Mouse (Mus musculus): ENCODE measurements at regions not wholly inside any gene's neighbourhood (a gene's known extent, or its start where the extent isn't known, plus 50 kb on each side); places are given as distances from the start of the nearest gene placed in this dataset.
A peak's percentile ranks its signal among the peaks of the same experiment; 100 is the strongest.
"Not testable (repeated sequence)": the region's sequence is repeated elsewhere in the genome, so short reads cannot be mapped to it uniquely, and the experiment has no call there.

- no peak for DNase-seq (ENCODE audit: extremely low spot score in 1 of 2, low spot score in 1 of 2)
Observed at GRCm38 (mm10) chr16:79336016-79336415, 245.1 kb upstream of the Tmprss15 start.

GRCm38 (mm10) chr16:79313301-79313700 lies 222.4 kb upstream of the Tmprss15 start:
- DNase-seq (ENCODE audit: extremely low spot score in 1 of 2, low spot score in 1 of 2) = no peak

- DNase-seq (ENCODE audit: extremely low spot score in 1 of 2, low spot score in 1 of 2) = no peak
Observed at GRCm38 (mm10) chr16:79312702-79313101, 221.8 kb upstream of the Tmprss15 start.

- no peak for DNase-seq (ENCODE audit: extremely low spot score in 1 of 2, low spot score in 1 of 2)
Observed at GRCm38 (mm10) chr16:79308541-79308940, 217.6 kb upstream of the Tmprss15 start.

GRCm38 (mm10) chr16:79296621-79297020 lies 205.7 kb upstream of the Tmprss15 start:
- not testable (repeated sequence) for DNase-seq (ENCODE audit: extremely low spot score in 1 of 2, low spot score in 1 of 2)

GRCm38 (mm10) chr16:79279006-79279405 lies 188.1 kb upstream of the Tmprss15 start:
- no peak for DNase-seq (ENCODE audit: extremely low spot score in 1 of 2, low spot score in 1 of 2)

GRCm38 (mm10) chr16:79256525-79256924 lies 165.6 kb upstream of the Tmprss15 start:
- DNase-seq (ENCODE audit: extremely low spot score in 1 of 2, low spot score in 1 of 2) = no peak

GRCm38 (mm10) chr16:79256084-79256483 lies 165.2 kb upstream of the Tmprss15 start:
- no peak for DNase-seq (ENCODE audit: extremely low spot score in 1 of 2, low spot score in 1 of 2)

- DNase-seq (ENCODE audit: extremely low spot score in 1 of 2, low spot score in 1 of 2) = no peak
Observed at GRCm38 (mm10) chr16:79240857-79241491, 150.1 kb upstream of the Tmprss15 start.

- DNase-seq (ENCODE audit: extremely low spot score in 1 of 2, low spot score in 1 of 2) = no peak
Observed at GRCm38 (mm10) chr16:79240191-79240590, 149.3 kb upstream of the Tmprss15 start.

GRCm38 (mm10) chr16:79191196-79191595 lies 100.3 kb upstream of the Tmprss15 start:
- no peak for DNase-seq (ENCODE audit: extremely low spot score in 1 of 2, low spot score in 1 of 2)

GRCm38 (mm10) chr16:79186471-79186870 lies 95.6 kb upstream of the Tmprss15 start:
- DNase-seq (ENCODE audit: extremely low spot score in 1 of 2, low spot score in 1 of 2) = no peak

GRCm38 (mm10) chr16:79182474-79182873 lies 91.6 kb upstream of the Tmprss15 start:
- DNase-seq (ENCODE audit: extremely low spot score in 1 of 2, low spot score in 1 of 2) = peak in 1 of 2 experiments; percentile 24

- no peak for DNase-seq (ENCODE audit: extremely low spot score in 1 of 2, low spot score in 1 of 2)
Observed at GRCm38 (mm10) chr16:79177299-79177999, 86.6 kb upstream of the Tmprss15 start.

- no peak for DNase-seq (ENCODE audit: extremely low spot score in 1 of 2, low spot score in 1 of 2)
Observed at GRCm38 (mm10) chr16:79176832-79177243, 85.9 kb upstream of the Tmprss15 start.

GRCm38 (mm10) chr16:79168193-79168592 lies 77.3 kb upstream of the Tmprss15 start:
- DNase-seq (ENCODE audit: extremely low spot score in 1 of 2, low spot score in 1 of 2) = peak; percentile 73 to 95

- no peak for DNase-seq (ENCODE audit: extremely low spot score in 1 of 2, low spot score in 1 of 2)
Observed at GRCm38 (mm10) chr16:79142813-79143212, 51.9 kb upstream of the Tmprss15 start.
